12 mouse cellular contexts compared by ENCODE assay signal in genomic region chr14:93072346-93072745, GRCm38 (mm10).
"Had no signal": no experiment of that assay in that cellular context is flagged by ENCODE, and none has a peak within 500 bp of the region (broad histone marks: within the 10 kb centered on the region; RNA-seq: fewer than 3 reads in every experiment).

No protein-coding gene starts in this region.

- H3K36me3 ChIP-seq: liver, embryonic 13.5 days; lung, embryonic 15.5 days had no signal

- H3K27me3 ChIP-seq: liver, embryonic 13.5 days; lung, embryonic 15.5 days had no signal

- H3K27ac ChIP-seq: kidney, postnatal 0 days; layer of hippocampus, adult 2 months; liver, embryonic 13.5 days; lung, embryonic 15.5 days had no signal

- H3K9me3 ChIP-seq: liver, embryonic 13.5 days; lung, embryonic 15.5 days had no signal

- H3K9ac ChIP-seq: liver, embryonic 13.5 days; lung, embryonic 15.5 days had no signal

- H3K4me3 ChIP-seq: layer of hippocampus, adult 2 months; liver, embryonic 13.5 days; lung, embryonic 15.5 days had no signal

- DNase-seq: kidney, adult 2 months; kidney, postnatal 25 days; liver, embryonic 13.5 days; lung, postnatal 36 days; midbrain, embryonic 14.5 days; thymus, adult 2 months; thymus, postnatal 14 days; thymus, postnatal 4 days had no signal

- H3K4me2 ChIP-seq: liver, embryonic 13.5 days; lung, embryonic 15.5 days had no signal

- H3K4me1 ChIP-seq: liver, embryonic 13.5 days had no signal

- ATAC-seq: intestine, postnatal 0 days had no signal
